Mouse (Mus musculus): ENCODE measurements around the gene Omt2b. TPM values are rescaled to one million over a fixed set of nuclear protein-coding genes. Genes with fewer than 3 reads are reported as not detected.

Gene Omt2b
- polyA plus RNA-seq, 1 experiment = not detected

GRCm38 (mm10) chr9:78372827-78373504 is 45.6 kb downstream of the Omt2b start:
- no peaks in the 10 kb centered on the region for H3K79me2 ChIP-seq (ENCODE audit: control insufficient read depth, insufficient read depth)
- H3ac ChIP-seq (ENCODE audit: control insufficient read depth, insufficient read length, low read depth) = no peak overlapping the region
- H3K4me3 ChIP-seq (ENCODE audit: insufficient read depth, poor library complexity, severe bottlenecking) = no peak overlapping the region
- no peaks in the 10 kb centered on the region for H3K79me3 ChIP-seq (ENCODE audit: low read depth)
- no peaks in the 10 kb centered on the region for H3K36me3 ChIP-seq (ENCODE audit: control insufficient read depth, insufficient read depth)
- no peaks in the 10 kb centered on the region for H3K27me3 ChIP-seq (ENCODE audit: control insufficient read depth, insufficient read depth, insufficient read length)
- TF ChIP-seq CTCF (IDR thresholded peaks at IDR 0.05; ENCODE audit: control insufficient read depth, insufficient read depth, insufficient read length) = no peak

- no peak overlapping the region for H3ac ChIP-seq (ENCODE audit: control insufficient read depth, insufficient read length, low read depth)
- H3K79me3 ChIP-seq (ENCODE audit: low read depth) = no peaks in the 10 kb centered on the region
- H3K4me3 ChIP-seq (ENCODE audit: insufficient read depth, poor library complexity, severe bottlenecking) = no peak overlapping the region
- no peaks in the 10 kb centered on the region for H3K79me2 ChIP-seq (ENCODE audit: control insufficient read depth, insufficient read depth)
- no peaks in the 10 kb centered on the region for H3K27me3 ChIP-seq (ENCODE audit: control insufficient read depth, insufficient read depth, insufficient read length)
- no peak for TF ChIP-seq MAX (IDR thresholded peaks at IDR 0.05)
- no peak for TF ChIP-seq USF1 (IDR thresholded peaks at IDR 0.05; ENCODE audit: low read depth)
- TF ChIP-seq CTCF (IDR thresholded peaks at IDR 0.05; ENCODE audit: control insufficient read depth, insufficient read depth, insufficient read length) = no peak
- no peak for TF ChIP-seq MYOD1 (IDR thresholded peaks at IDR 0.05; ENCODE audit: control insufficient read depth, insufficient read length, low read depth)
- TF ChIP-seq MYOG (IDR thresholded peaks at IDR 0.05; ENCODE audit: control insufficient read depth, extremely low read depth, insufficient read length) = no peak
- TF ChIP-seq FOSL1 (IDR thresholded peaks at IDR 0.05; ENCODE audit: insufficient read depth, low read length, poor library complexity, severe bottlenecking) = no peak
- no peak for TF ChIP-seq CEBPB (IDR thresholded peaks at IDR 0.05; ENCODE audit: low read depth)
- H3K36me3 ChIP-seq (ENCODE audit: control insufficient read depth, insufficient read depth) = no peaks in the 10 kb centered on the region
Observed at GRCm38 (mm10) chr9:78374397-78374796, 47.0 kb downstream of the Omt2b start.

- H3K27me3 ChIP-seq (ENCODE audit: control insufficient read depth, insufficient read depth, insufficient read length) = no peaks in the 10 kb centered on the region
- H3K36me3 ChIP-seq (ENCODE audit: control insufficient read depth, insufficient read depth) = no peaks in the 10 kb centered on the region
- no peak overlapping the region for H3ac ChIP-seq (ENCODE audit: control insufficient read depth, insufficient read length, low read depth)
- H3K79me3 ChIP-seq (ENCODE audit: low read depth) = no peaks in the 10 kb centered on the region
- no peak for TF ChIP-seq CEBPB (IDR thresholded peaks at IDR 0.05; ENCODE audit: low read depth)
- no peak for TF ChIP-seq USF1 (IDR thresholded peaks at IDR 0.05; ENCODE audit: low read depth)
- no peak for TF ChIP-seq FOSL1 (IDR thresholded peaks at IDR 0.05; ENCODE audit: insufficient read depth, low read length, poor library complexity, severe bottlenecking)
- no peak for TF ChIP-seq MYOD1 (IDR thresholded peaks at IDR 0.05; ENCODE audit: control insufficient read depth, insufficient read length, low read depth)
- no peak for TF ChIP-seq MAX (IDR thresholded peaks at IDR 0.05)
- no peak for TF ChIP-seq MYOG (IDR thresholded peaks at IDR 0.05; ENCODE audit: control insufficient read depth, extremely low read depth, insufficient read length)
- TF ChIP-seq CTCF (IDR thresholded peaks at IDR 0.05; ENCODE audit: control insufficient read depth, insufficient read depth, insufficient read length) = no peak
- H3K4me3 ChIP-seq (ENCODE audit: insufficient read depth, poor library complexity, severe bottlenecking) = no peak overlapping the region
- H3K79me2 ChIP-seq (ENCODE audit: control insufficient read depth, insufficient read depth) = no peaks in the 10 kb centered on the region
Observed at GRCm38 (mm10) chr9:78374885-78375389, 47.5 kb downstream of the Omt2b start.

GRCm38 (mm10) chr9:78375486-78375885 is 48.1 kb downstream of the Omt2b start:
- no peaks in the 10 kb centered on the region for H3K79me3 ChIP-seq (ENCODE audit: low read depth)
- no peaks in the 10 kb centered on the region for H3K79me2 ChIP-seq (ENCODE audit: control insufficient read depth, insufficient read depth)
- H3K4me3 ChIP-seq (ENCODE audit: insufficient read depth, poor library complexity, severe bottlenecking) = no peak overlapping the region
- no peak overlapping the region for H3ac ChIP-seq (ENCODE audit: control insufficient read depth, insufficient read length, low read depth)
- no peaks in the 10 kb centered on the region for H3K36me3 ChIP-seq (ENCODE audit: control insufficient read depth, insufficient read depth)
- no peak for TF ChIP-seq MYOD1 (IDR thresholded peaks at IDR 0.05; ENCODE audit: control insufficient read depth, insufficient read length, low read depth)
- TF ChIP-seq FOSL1 (IDR thresholded peaks at IDR 0.05; ENCODE audit: insufficient read depth, low read length, poor library complexity, severe bottlenecking) = no peak
- no peak for TF ChIP-seq MYOG (IDR thresholded peaks at IDR 0.05; ENCODE audit: control insufficient read depth, extremely low read depth, insufficient read length)
- TF ChIP-seq CTCF (IDR thresholded peaks at IDR 0.05; ENCODE audit: control insufficient read depth, insufficient read depth, insufficient read length) = no peak
- TF ChIP-seq MAX (IDR thresholded peaks at IDR 0.05) = no peak
- no peak for TF ChIP-seq USF1 (IDR thresholded peaks at IDR 0.05; ENCODE audit: low read depth)
- no peaks in the 10 kb centered on the region for H3K27me3 ChIP-seq (ENCODE audit: control insufficient read depth, insufficient read depth, insufficient read length)

- Histone ChIP-seq H3K27me3 (ENCODE audit: control insufficient read depth, insufficient read depth, insufficient read length) (no peaks in the 10 kb centered on the region), H3K79me3 (ENCODE audit: low read depth) (no peaks in the 10 kb centered on the region), H3K36me3 (ENCODE audit: control insufficient read depth, insufficient read depth) (no peaks in the 10 kb centered on the region), H3ac (ENCODE audit: control insufficient read depth, insufficient read length, low read depth) (no peak overlapping the region), H3K79me2 (ENCODE audit: control insufficient read depth, insufficient read depth) (no peaks in the 10 kb centered on the region), H3K4me3 (ENCODE audit: insufficient read depth, poor library complexity, severe bottlenecking) (no peak overlapping the region)
- no peak for TF ChIP-seq MYOG (IDR thresholded peaks at IDR 0.05; ENCODE audit: control insufficient read depth, extremely low read depth, insufficient read length)
- TF ChIP-seq FOSL1 (IDR thresholded peaks at IDR 0.05; ENCODE audit: insufficient read depth, low read length, poor library complexity, severe bottlenecking) = no peak
- TF ChIP-seq MYOD1 (IDR thresholded peaks at IDR 0.05; ENCODE audit: control insufficient read depth, insufficient read length, low read depth) = no peak
- TF ChIP-seq CTCF (IDR thresholded peaks at IDR 0.05; ENCODE audit: control insufficient read depth, insufficient read depth, insufficient read length) = no peak
- no peak for TF ChIP-seq CEBPB (IDR thresholded peaks at IDR 0.05; ENCODE audit: low read depth)
- TF ChIP-seq MAX (IDR thresholded peaks at IDR 0.05) = no peak
- no peak for TF ChIP-seq USF1 (IDR thresholded peaks at IDR 0.05; ENCODE audit: low read depth)
Observed at GRCm38 (mm10) chr9:78377546-78377945, 50.2 kb downstream of the Omt2b start.

Data from C2C12 (cell line).